Mouse (Mus musculus) intestine, postnatal 0 days (tissue): ENCODE data around the gene Tmem121. TPM values are rescaled to one million over a fixed set of nuclear protein-coding genes. Genes with fewer than 3 reads are reported as not detected.
"Not testable (repeated sequence)": the region's sequence is repeated elsewhere in the genome, so short reads cannot be mapped to it uniquely, and the experiment has no call there.

Experiments
- ATAC-seq: fragments of 200-750 bp; cut with Nextera tagmentation; 2 replicates; pipeline ENCODE4 v1.8.0; 2017; ENCODE audit warnings: mild to moderate bottlenecking, moderate TSS enrichment, moderate library complexity
- H3K27ac ChIP-seq: fragments of 300-500 bp; sonication (generic); 2 replicates; pipeline ENCODE4 v1.5.1; 2014; ENCODE audit warnings: mild to moderate bottlenecking, low read depth, low read length, moderate library complexity
- H3K27me3 ChIP-seq: fragments of 300-500 bp; sonication (generic); replicated peaks from 2 replicates; pipeline ENCODE4 v1.6.1; 2014; ENCODE audit warnings: low read length, mixed read lengths; ENCODE audit not compliant: control insufficient read depth, insufficient read depth
- H3K36me3 ChIP-seq: fragments of 300-500 bp; sonication (generic); 2 replicates; pipeline ENCODE4 v1.6.1; 2014; ENCODE audit warnings: mild to moderate bottlenecking, moderate library complexity; ENCODE audit not compliant: control insufficient read depth, insufficient read depth
- H3K4me1 ChIP-seq: fragments of 300-500 bp; sonication (generic); replicated peaks from 2 replicates; pipeline ENCODE4 v1.6.1; 2014; ENCODE audit warnings: antibody characterized with exemption, low read length, mixed read lengths; ENCODE audit not compliant: control insufficient read depth, insufficient read depth
- H3K4me2 ChIP-seq: fragments of 300-500 bp; sonication (generic); replicated peaks from 2 replicates; pipeline ENCODE4 v1.6.1; 2014; ENCODE audit warnings: low read depth, mild to moderate bottlenecking, moderate library complexity
- H3K4me3 ChIP-seq: fragments of 300-500 bp; sonication (generic); 2 replicates; pipeline ENCODE4 v1.5.1; 2014; ENCODE audit warnings: low read depth, low read length
- H3K9ac ChIP-seq: fragments of 300-500 bp; sonication (generic); 2 replicates; pipeline ENCODE4 v1.6.1; 2014; ENCODE audit warnings: mild to moderate bottlenecking, low read depth, low read length
- H3K9me3 ChIP-seq: fragments of 300-500 bp; sonication (generic); 2 replicates; pipeline ENCODE4 v1.6.1; 2016; ENCODE audit warnings: mixed run types; ENCODE audit not compliant: control insufficient read depth
- CTCF ChIP-seq: sonication (generic); IDR thresholded peaks from 2 replicates; pipeline ENCODE4 v1.5.1; 2016; ENCODE audit warnings: low read depth, mild to moderate bottlenecking, control low read depth, antibody characterized with exemption, moderate library complexity
- WGBS: fragments of 180-500 bp; shearing (Covaris S2); extraction: QIAGEN DNeasy Blood & Tissue Kit; methylation state at CpG from one replicate; pipeline ENCODE4 v1.1.7; 2014; 5-methylcytosine and 5-hydroxymethylcytosine counted together
- polyA plus RNA-seq: library from polyadenylated mRNA; unstranded; fragments of >200 nt; fragmentation: Nextera tagmentation; extraction: Ambion mirVana; gene quantifications from 2 replicates; pipeline ENCODE4 v1.2.1, GENCODE M21; 2015

Gene Tmem121
- polyA plus RNA-seq, 1 experiment from 2014 or later = 3.4 TPM

DNA sequence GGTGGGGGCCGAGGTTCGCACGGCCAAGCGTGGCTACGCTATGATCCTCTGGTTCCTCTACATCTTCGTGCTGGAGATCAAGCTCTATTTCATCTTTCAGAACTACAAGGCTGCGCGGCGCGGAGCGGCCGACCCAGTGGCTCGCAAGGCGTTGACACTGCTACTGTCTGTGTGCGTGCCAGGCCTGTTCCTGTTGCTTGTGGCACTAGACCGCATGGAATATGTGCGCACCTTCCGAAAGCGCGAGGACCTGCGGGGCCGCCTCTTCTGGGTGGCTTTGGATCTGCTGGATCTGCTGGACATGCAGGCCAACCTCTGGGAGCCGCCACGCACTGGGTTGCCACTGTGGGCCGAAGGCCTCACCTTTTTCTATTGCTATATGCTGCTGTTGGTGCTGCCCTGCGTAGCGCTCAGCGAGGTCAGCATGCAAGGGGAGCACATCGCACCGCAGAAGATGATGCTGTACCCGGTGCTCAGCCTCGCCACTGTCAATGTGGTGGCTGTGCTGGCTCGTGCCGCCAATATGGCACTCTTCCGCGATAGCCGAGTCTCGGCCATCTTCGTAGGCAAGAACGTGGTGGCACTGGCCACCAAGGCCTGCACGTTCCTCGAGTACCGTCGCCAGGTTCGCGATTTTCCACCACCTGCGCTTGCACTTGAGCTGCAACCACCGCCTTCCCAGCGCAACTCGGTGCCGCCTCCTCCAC, 2.8 kb downstream of the Tmem121 start:
- H3K9ac ChIP-seq = no peak overlapping the region
- no peaks in the 10 kb centered on the region for H3K9me3 ChIP-seq
- peak overlapping the region; percentile 73; the same call in 1 of the 2 replicates for H3K4me2 ChIP-seq
- TF ChIP-seq CTCF = no peak
- 0 out of 2 replicates have a peak, but pooled peaks cover 4% of the 10 kb centered on the region for H3K4me1 ChIP-seq
- H3K27me3 ChIP-seq = peaks cover 40% of the 10 kb centered on the region
- no peak overlapping the region for H3K27ac ChIP-seq
- 84% methylated on average over 51 of the region's 51 CpGs for WGBS
- no peak overlapping the region for H3K4me3 ChIP-seq
- no peaks in the 10 kb centered on the region for H3K36me3 ChIP-seq
- ATAC-seq = no peak

DNA sequence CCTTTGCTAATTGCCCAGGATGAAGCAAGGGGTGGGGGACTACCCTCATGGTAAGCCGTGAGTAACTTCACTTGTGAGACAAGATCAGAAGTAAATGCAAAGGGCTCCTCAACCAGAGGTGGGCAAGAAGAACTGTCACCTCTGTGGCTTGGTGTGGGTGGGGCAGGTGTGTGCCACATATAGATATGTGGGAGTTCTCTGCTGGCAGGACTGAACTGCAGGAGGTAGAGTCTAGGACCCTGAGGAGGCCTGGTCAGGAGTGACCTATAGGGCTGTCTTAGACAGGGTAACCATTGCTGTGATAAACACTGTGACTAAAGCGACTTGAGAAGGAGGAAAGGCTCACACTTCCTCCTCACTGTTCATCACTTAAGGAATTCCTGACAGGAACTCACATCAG, 7.7 kb downstream of the Tmem121 start:
- no peak overlapping the region for H3K9ac ChIP-seq
- H3K4me2 ChIP-seq = no peak overlapping the region
- H3K4me3 ChIP-seq = no peak overlapping the region
- no peaks in the 10 kb centered on the region for H3K9me3 ChIP-seq
- H3K27ac ChIP-seq = no peak overlapping the region
- no peaks in the 10 kb centered on the region for H3K36me3 ChIP-seq
- H3K27me3 ChIP-seq = peaks cover 1% of the 10 kb centered on the region; the same call in 1 of the 2 replicates
- no peak for ATAC-seq
- no peaks in the 10 kb centered on the region for H3K4me1 ChIP-seq
- no peak for TF ChIP-seq CTCF
- 52% methylated on average over 2 of the region's 2 CpGs for WGBS

DNA sequence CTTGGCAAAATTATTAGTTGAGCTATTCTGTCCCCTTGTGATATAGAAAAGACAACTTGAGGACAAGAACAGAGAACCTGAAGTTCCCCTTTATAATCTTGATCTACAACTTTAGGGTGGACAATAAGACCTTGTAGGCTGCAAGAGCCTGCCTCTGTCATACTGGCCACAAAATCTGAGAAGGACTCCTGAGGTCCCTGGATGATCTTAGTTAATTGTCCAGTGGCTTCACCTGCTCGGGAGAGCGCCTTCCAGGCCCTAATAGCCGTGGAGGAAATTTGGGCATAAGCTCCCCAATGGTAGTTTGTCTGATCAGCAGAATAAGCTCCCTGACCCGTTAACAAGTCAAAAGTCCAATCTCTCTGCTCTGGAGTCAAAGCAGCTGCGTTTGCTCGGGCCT, 13.4 kb downstream of the Tmem121 start:
- H3K27ac ChIP-seq, H3K4me2 ChIP-seq, ATAC-seq, H3K9ac ChIP-seq, H3K4me3 ChIP-seq, H3K27me3 ChIP-seq, H3K36me3 ChIP-seq, H3K4me1 ChIP-seq, H3K9me3 ChIP-seq: not testable (repeated sequence)
- 90% methylated on average over 3 of the region's 6 CpGs for WGBS

DNA sequence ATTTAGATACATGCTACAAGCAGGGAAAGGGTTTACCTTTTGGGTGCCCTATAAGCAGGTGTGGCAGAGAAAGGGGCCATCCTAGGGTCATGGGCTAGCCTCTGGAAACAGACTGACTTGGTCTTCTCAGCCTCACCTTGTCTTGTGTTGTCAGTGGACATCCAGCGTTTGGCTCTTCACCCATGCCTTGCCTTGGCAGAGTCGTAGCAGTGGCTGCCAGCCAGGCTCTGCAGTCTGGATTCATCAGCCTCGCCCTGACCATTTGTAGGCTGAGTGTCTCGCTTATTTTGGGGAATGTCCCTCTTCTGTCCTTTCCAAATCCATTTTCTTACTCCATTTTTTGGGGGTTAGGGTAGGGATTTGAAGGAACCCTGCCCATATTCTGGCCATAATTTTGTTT, 15.6 kb downstream of the Tmem121 start:
- no peak overlapping the region for H3K4me2 ChIP-seq
- no peak overlapping the region for H3K4me3 ChIP-seq
- no peaks in the 10 kb centered on the region for H3K27me3 ChIP-seq
- no peaks in the 10 kb centered on the region for H3K36me3 ChIP-seq
- WGBS = 92% methylated on average over 4 of the region's 4 CpGs
- no peak for TF ChIP-seq CTCF
- no peaks in the 10 kb centered on the region for H3K4me1 ChIP-seq
- no peak for ATAC-seq
- H3K27ac ChIP-seq = no peak overlapping the region
- H3K9ac ChIP-seq = no peak overlapping the region
- H3K9me3 ChIP-seq = no peaks in the 10 kb centered on the region

DNA sequence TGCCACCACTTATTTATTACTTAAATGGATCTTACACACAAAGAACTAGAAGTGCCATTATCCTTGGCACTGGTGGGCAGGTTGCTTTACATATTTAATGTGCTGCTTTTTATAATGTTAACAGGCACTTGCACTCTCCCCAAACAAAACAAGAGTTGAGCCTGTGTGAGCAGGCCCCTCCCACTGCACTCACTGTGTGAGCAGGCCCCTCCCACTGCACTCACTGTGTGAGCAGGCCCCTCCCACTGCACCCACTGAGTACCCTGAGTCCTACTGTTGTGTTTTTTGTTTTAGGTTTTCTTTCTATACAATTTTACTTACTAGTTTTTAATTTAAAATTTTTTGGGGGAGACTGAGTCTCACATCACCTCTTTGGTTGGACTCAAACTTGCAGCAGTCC, 16.3 kb downstream of the Tmem121 start:
- Histone ChIP-seq H3K27me3 (no peaks in the 10 kb centered on the region), H3K9ac (no peak overlapping the region), H3K27ac (no peak overlapping the region), H3K4me1 (no peaks in the 10 kb centered on the region), H3K4me3 (no peak overlapping the region), H3K36me3 (no peaks in the 10 kb centered on the region), H3K4me2 (no peak overlapping the region), H3K9me3 (no peaks in the 10 kb centered on the region)
- ATAC-seq = no peak
- no peak for TF ChIP-seq CTCF

DNA sequence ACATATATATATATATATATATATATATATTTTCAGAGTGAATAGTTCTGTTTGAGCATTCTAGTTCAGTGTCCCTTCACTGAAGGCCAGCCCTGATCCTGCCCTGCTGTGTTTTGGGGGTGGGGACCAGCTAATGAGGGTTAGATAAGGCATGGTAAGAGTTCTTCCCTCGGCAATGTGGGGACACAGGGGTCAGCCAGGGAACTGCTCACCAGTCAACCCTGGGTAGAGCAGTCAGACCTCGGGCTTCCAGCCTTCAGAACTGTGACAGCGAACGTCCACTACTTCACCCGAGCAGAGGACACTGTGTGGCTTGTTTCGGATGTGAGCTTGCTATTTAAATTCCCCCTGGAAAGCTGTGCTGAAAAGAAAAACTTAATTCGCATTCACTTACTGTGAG, 17.8 kb downstream of the Tmem121 start:
- WGBS = 81% methylated on average over 7 of the region's 7 CpGs

More for the DNA sequence above, 17.8 kb downstream of the Tmem121 start:
- H3K36me3 ChIP-seq = no peaks in the 10 kb centered on the region
- no peaks in the 10 kb centered on the region for H3K4me1 ChIP-seq
- H3K27ac ChIP-seq = no peak overlapping the region
- no peak overlapping the region for H3K9ac ChIP-seq
- H3K27me3 ChIP-seq = no peaks in the 10 kb centered on the region
- H3K4me2 ChIP-seq = no peak overlapping the region
- no peaks in the 10 kb centered on the region for H3K9me3 ChIP-seq
- TF ChIP-seq CTCF = no peak
- ATAC-seq = no peak
- no peak overlapping the region for H3K4me3 ChIP-seq
